Comparison of ENCODE assay signal across 7 mouse cellular contexts in the genomic region with DNA sequence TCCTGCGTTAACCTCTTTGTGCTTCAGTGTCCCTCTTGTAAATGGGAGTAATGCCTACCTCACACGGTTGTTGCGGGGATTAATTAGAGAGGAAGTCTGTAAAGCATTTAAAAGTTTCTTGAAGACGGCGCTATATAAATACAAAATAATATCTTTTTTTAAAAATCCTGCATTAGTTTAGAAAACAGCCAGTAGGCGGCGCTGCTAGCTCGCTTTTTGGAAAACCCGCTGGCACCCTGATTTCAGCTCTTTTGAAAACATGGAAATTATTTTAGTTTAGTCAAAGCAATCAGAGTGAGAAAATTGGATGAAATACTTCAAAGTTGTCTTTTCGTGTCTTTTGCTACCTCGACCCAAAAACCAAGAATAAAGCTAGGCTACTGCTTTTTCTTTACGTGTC.
DNase-seq lines count a peak whose midpoint lies in the region; ATAC-seq and TF ChIP-seq lines count a peak whose summit lies in the region.

No protein-coding gene starts in this region.

- peaks cover 4% of the 10 kb centered on the region for H3K4me1 ChIP-seq in forebrain, embryonic 14.5 days (ENCODE audit: control insufficient read depth, insufficient read depth, low read length)
- no peaks in the 10 kb centered on the region for H3K4me1 ChIP-seq in intestine, postnatal 0 days (replicated peaks; ENCODE audit: control insufficient read depth, insufficient read depth, low read length)
- peaks cover 3% of the 10 kb centered on the region; the same call in 1 of the 2 replicates for H3K4me1 ChIP-seq in lung, embryonic 14.5 days (ENCODE audit: insufficient read depth)

- no peaks in the 10 kb centered on the region for H3K9me3 ChIP-seq in forebrain, embryonic 14.5 days (replicated peaks; ENCODE audit: control insufficient read depth, low read length)
- H3K9me3 ChIP-seq in intestine, postnatal 0 days (ENCODE audit: control insufficient read depth), result no peaks in the 10 kb centered on the region
- no peaks in the 10 kb centered on the region for H3K9me3 ChIP-seq in lung, embryonic 14.5 days (ENCODE audit: low read depth, low read length)

- ATAC-seq in forebrain, embryonic 14.5 days, result peak; percentile 34; the same call in 1 of the 2 replicates
- ATAC-seq in intestine, postnatal 0 days, result no peak
- ATAC-seq in lung, embryonic 14.5 days (ENCODE audit: insufficient read depth), result no peak

- H3K27ac ChIP-seq in forebrain, embryonic 14.5 days (ENCODE audit: low read depth, low read length), result no peak overlapping the region
- no peak overlapping the region for H3K27ac ChIP-seq in intestine, postnatal 0 days (ENCODE audit: low read depth, low read length)
- H3K27ac ChIP-seq in lung, embryonic 14.5 days (ENCODE audit: low read depth), result no peak overlapping the region

- no peaks in the 10 kb centered on the region for H3K27me3 ChIP-seq in forebrain, embryonic 14.5 days (replicated peaks; ENCODE audit: control insufficient read depth, insufficient read depth, low read length)
- 0 out of 2 replicates have a peak, but pooled peaks cover 5% of the 10 kb centered on the region for H3K27me3 ChIP-seq in intestine, postnatal 0 days (replicated peaks; ENCODE audit: control insufficient read depth, insufficient read depth, low read length)
- peaks cover 3% of the 10 kb centered on the region; the same call in 1 of the 2 replicates for H3K27me3 ChIP-seq in lung, embryonic 14.5 days (ENCODE audit: insufficient read depth, low read length)

- no peak overlapping the region for H3K9ac ChIP-seq in forebrain, embryonic 14.5 days (ENCODE audit: low read length)
- H3K9ac ChIP-seq in intestine, postnatal 0 days (ENCODE audit: low read depth, low read length), result no peak overlapping the region
- H3K9ac ChIP-seq in lung, embryonic 14.5 days, result no peak overlapping the region

- DNase-seq in thymus, postnatal 0 days (ENCODE audit: low spot score), result peak; percentile 21
- DNase-seq in thymus, postnatal 25 days, result no peak
- peak; percentile 78 for DNase-seq in brain, embryonic 14.5 days (ENCODE audit: low read depth)
- DNase-seq in forebrain, embryonic 14.5 days (ENCODE audit: low spot score), result peak; percentile 78
- DNase-seq in lung, embryonic 14.5 days, result peak; percentile 92
- DNase-seq in right cerebral cortex, postnatal 4 days, result peak; percentile 88

- no peak overlapping the region for H3K4me3 ChIP-seq in forebrain, embryonic 14.5 days (ENCODE audit: low read depth, low read length)
- H3K4me3 ChIP-seq in intestine, postnatal 0 days (ENCODE audit: low read depth, low read length), result no peak overlapping the region
- H3K4me3 ChIP-seq in lung, embryonic 14.5 days (ENCODE audit: low read depth, low read length), result no peak overlapping the region

- no peaks in the 10 kb centered on the region for H3K36me3 ChIP-seq in forebrain, embryonic 14.5 days (ENCODE audit: control insufficient read depth, insufficient read depth, low read length)
- H3K36me3 ChIP-seq in intestine, postnatal 0 days (ENCODE audit: control insufficient read depth, insufficient read depth), result no peaks in the 10 kb centered on the region
- H3K36me3 ChIP-seq in lung, embryonic 14.5 days (ENCODE audit: insufficient read depth), result no peaks in the 10 kb centered on the region

- no peak for TF ChIP-seq POLR2A in brain, embryonic 14.5 days (IDR thresholded peaks at IDR 0.05; ENCODE audit: borderline replicate concordance, extremely low read depth, insufficient read depth, insufficient read length, poor library complexity, severe bottlenecking)

- peak; percentile 75 for TF ChIP-seq CTCF in brain, embryonic 14.5 days (IDR thresholded peaks at IDR 0.05; ENCODE audit: borderline replicate concordance, extremely low read depth, insufficient read depth, insufficient read length)
- TF ChIP-seq CTCF in intestine, postnatal 0 days (IDR thresholded peaks at IDR 0.05; ENCODE audit: low read depth), result peak; percentile 72
- peak; percentile 78 for TF ChIP-seq CTCF in lung, embryonic 14.5 days (IDR thresholded peaks at IDR 0.05; ENCODE audit: low read depth)

- H3K4me2 ChIP-seq in forebrain, embryonic 14.5 days (ENCODE audit: low read length), result no peak overlapping the region
- peak overlapping the region; percentile 45 for H3K4me2 ChIP-seq in intestine, postnatal 0 days (replicated peaks; ENCODE audit: low read depth)
- H3K4me2 ChIP-seq in lung, embryonic 14.5 days, result peak overlapping the region; percentile 54

- 14% methylated on average over 12 of the region's 12 CpGs for WGBS in forebrain, embryonic 14.5 days
- 13% methylated on average over 12 of the region's 12 CpGs for WGBS in intestine, postnatal 0 days
- WGBS in lung, embryonic 14.5 days, result 8% methylated on average over 12 of the region's 12 CpGs
